Mouse (Mus musculus) stomach, postnatal 0 days (tissue): Measurements from ENCODE around the gene Nectin1.

Experiments used
- CTCF ChIP-seq: IDR thresholded peaks from 2 replicates; pipeline ENCODE4 v1.5.1; 2016; ENCODE audit warnings: antibody characterized with exemption, low read depth, mild to moderate bottlenecking, moderate library complexity
- EP300 ChIP-seq: optimal IDR thresholded peaks from 2 replicates; pipeline ENCODE3; 2016; ENCODE audit warnings: antibody characterized with exemption

DNA sequence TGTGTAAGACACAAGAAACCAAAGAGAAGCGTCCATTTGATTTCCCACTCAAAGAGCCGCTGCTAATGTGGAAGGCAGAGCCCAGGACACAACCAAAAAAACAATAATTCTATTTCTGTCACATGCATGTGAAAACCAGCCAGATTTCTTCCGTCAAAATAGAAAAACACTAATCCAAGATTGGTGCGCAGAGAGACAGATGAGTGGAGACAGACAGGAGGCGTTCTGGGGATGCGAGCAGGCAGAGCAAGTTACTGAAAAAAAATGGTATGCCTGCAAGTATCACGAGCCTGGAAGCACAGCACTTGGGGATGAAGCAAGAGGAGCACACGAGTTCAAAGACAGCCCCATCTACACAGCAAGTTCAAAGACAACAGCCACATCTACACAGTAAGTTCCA is 106.5 kb downstream of the Nectin1 start:
- TF ChIP-seq CTCF (no peak), EP300 (no peak)
